Mouse (Mus musculus): Measurements from ENCODE around the gene Dpp9.

DNA sequence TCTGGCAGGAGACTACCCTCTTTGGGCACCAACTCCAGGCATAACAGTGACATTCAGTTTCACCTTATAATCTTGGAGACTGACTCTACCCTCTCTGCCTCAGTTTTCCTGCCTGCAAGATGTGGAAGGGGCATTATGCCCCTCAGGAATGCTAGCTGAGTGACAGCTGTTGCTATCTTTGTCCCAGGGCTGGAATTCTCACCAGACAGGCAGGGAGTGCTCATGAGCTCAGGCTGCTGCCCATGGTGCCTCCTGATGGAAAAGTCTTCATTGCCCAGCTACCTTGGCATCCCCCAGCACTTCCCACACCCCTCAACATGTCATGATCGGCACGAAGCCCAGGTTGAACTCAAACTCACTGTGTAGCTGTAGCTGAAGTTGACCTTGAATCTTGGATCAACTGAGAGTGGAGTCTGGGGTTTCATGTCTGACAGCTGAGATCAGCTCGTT, 44.0 kb upstream of the Dpp9 start:
- no peak for TF ChIP-seq CTCF (IDR thresholded peaks at IDR 0.05; ENCODE audit: borderline replicate concordance, insufficient read depth, low read length)
- no peak for TF ChIP-seq POLR2A (IDR thresholded peaks at IDR 0.05; ENCODE audit: low read depth, low read length)

All from embryonic fibroblast, embryonic 13.5 days (primary cell).